Comparison of ENCODE assay signal across 19 mouse cellular contexts in the genomic region with DNA sequence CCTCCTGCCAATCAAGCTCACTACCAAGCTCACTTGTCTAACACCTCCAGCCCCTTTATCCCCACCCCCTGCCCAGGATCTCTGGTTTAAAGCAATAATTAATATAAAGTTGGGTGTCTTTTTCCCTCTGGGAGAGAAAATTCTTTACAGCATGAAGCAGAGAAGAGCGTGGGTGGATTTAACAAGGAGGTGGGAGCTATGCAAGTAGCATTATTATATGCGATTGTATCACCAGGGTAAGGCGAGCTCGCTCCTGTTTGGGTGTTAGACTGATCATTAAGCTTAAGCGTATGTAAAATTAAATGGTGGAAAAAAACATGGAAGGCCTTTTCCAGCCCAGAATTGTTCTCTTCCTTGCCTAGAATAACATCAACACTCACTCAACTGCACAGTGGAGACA. TPM values are rescaled to one million over a fixed set of nuclear protein-coding genes. Genes with fewer than 3 reads are reported as not detected.
DNase-seq lines count a peak whose midpoint lies in the region.
"Had no signal": no experiment of that assay in that cellular context is flagged by ENCODE, and none has a peak within 500 bp of the region (broad histone marks: within the 10 kb centered on the region; RNA-seq: fewer than 3 reads in every experiment).

No protein-coding gene starts in this region.

- DNase-seq in layer of hippocampus, adult 9-11 months: peak; percentile 13
- DNase-seq in layer of hippocampus, adult 9-10 months (ENCODE audit: low spot score): no peak
- peak; percentile 64 for DNase-seq in brain, adult 2 months (ENCODE audit: low read depth, low spot score)
- peak; percentile 28 to 29 for DNase-seq in left cerebral cortex, adult 9 months (ENCODE audit: low spot score in 2 of 2)
- peak; percentile 11 to 14 for DNase-seq in right cerebral cortex, postnatal 36 days (ENCODE audit: low spot score in 2 of 2)
- no peak for DNase-seq in gastrocnemius, adult 18-20 months (ENCODE audit: low spot score)
- DNase-seq: adrenal gland, adult 2 months; adrenal gland, postnatal 36 days; B cell, adult 2 months; cerebellum, adult 9-10 months; cerebellum, postnatal 36 days; gastrocnemius, postnatal 25 days; heart, adult 11 months; heart, postnatal 36 days; kidney, adult 8-10 months; kidney, postnatal 4 days; liver, postnatal 0 days; lung, postnatal 36 days; thymus, postnatal 4 days had no signal

RNA-seq across cellular contexts. Expression of gene Rps15a, which starts 48.7 kb away (rescaled TPM):
- 100 to 1,000 TPM; 395 to 447 TPM for total RNA-seq in gastrocnemius, adult 18-20 months (2021)

Comparison
In these comparisons a context has a peak if more than half of its experiments do, and no peak if none do; other contexts are left out.
1. DNase-seq: peak in layer of hippocampus, adult 9-11 months (single experiment), brain, adult 2 months (single experiment), left cerebral cortex, adult 9 months (2 of 2) and right cerebral cortex, postnatal 36 days (2 of 2); none in layer of hippocampus, adult 9-10 months (single experiment) and gastrocnemius, adult 18-20 months (single experiment).